Mouse (Mus musculus) CH12.LX (cell line): Measurements from ENCODE around the gene Nfat5.

Experiments used
- CTCF ChIP-seq, 2 experiments: IDR thresholded peaks in 1 of 2; conservative IDR thresholded peaks in 1 of 2; 2 replicates each; pipeline ENCODE4 v1.5.1; 2011 to 2012; ENCODE audit warnings: low read depth in 2 of 2, low read length in 2 of 2, improper control_type of control experiment in 1 of 2, inconsistent platforms in 1 of 2, mild to moderate bottlenecking in 1 of 2, moderate library complexity in 1 of 2
- EP300 ChIP-seq: IDR thresholded peaks from 2 replicates; pipeline ENCODE4 v1.6.1; 2011; ENCODE audit warnings: low read length, improper control_type of control experiment
- NELFE ChIP-seq: IDR thresholded peaks from 2 replicates; pipeline ENCODE4 v1.6.1; 2011; ENCODE audit warnings: low read depth, low read length, improper control_type of control experiment
- POLR2A ChIP-seq: IDR thresholded peaks from 2 replicates; pipeline ENCODE4 v1.6.1; 2011; ENCODE audit warnings: low read depth, mild to moderate bottlenecking, improper control_type of control experiment, low read length
- POLR2AphosphoS2 ChIP-seq: IDR thresholded peaks from 2 replicates; pipeline ENCODE4 v1.6.1; 2011; ENCODE audit warnings: low read depth, low read length, improper control_type of control experiment
- USF2 ChIP-seq: conservative IDR thresholded peaks from 2 replicates; pipeline ENCODE4 v1.6.1; 2011; ENCODE audit warnings: low read depth, low read length, improper control_type of control experiment
- ZNF384 ChIP-seq: IDR thresholded peaks from 2 replicates; pipeline ENCODE4 v1.6.1; 2012; ENCODE audit warnings: low read depth, low read length, improper control_type of control experiment, inconsistent platforms

GRCm38 (mm10) chr8:107265811-107266210 lies 27.5 kb upstream of the Nfat5 start:
- no peak for TF ChIP-seq POLR2A
- no peak for TF ChIP-seq ZNF384
- no peak for TF ChIP-seq EP300
- TF ChIP-seq POLR2AphosphoS2: no peak
- no peak for TF ChIP-seq USF2
- TF ChIP-seq CTCF (conservative IDR thresholded peaks at IDR 0.05 in 1 of 2, IDR thresholded peaks at IDR 0.05 in 1 of 2; ENCODE audit: low read depth in 2 of 2, low read length in 2 of 2): no peak
- TF ChIP-seq NELFE: no peak
